Mouse (Mus musculus): ENCODE results near the gene Smyd3. TPM values are rescaled to one million over a fixed set of nuclear protein-coding genes. Genes with fewer than 3 reads are reported as not detected.

Smyd3 gene
- polyA plus RNA-seq, 1 experiment from 2014 or later: 26.3 TPM

- H3K27ac ChIP-seq (replicated peaks; ENCODE audit: low read depth, low read length): no peak overlapping the region
- no peak overlapping the region for H3K9ac ChIP-seq (replicated peaks; ENCODE audit: low read length)
- no peaks in the 10 kb centered on the region for H3K4me1 ChIP-seq (ENCODE audit: control insufficient read depth, insufficient read depth, low read length)
- no peak for ATAC-seq (replicated peaks; ENCODE audit: insufficient number of reproducible peaks, low FRiP score, low TSS enrichment, low read depth)
- no peaks in the 10 kb centered on the region for H3K36me3 ChIP-seq (replicated peaks; ENCODE audit: control insufficient read depth, insufficient read depth, low read depth, low read length)
- no peak overlapping the region for H3K4me3 ChIP-seq (ENCODE audit: low read depth, low read length)
- H3K4me2 ChIP-seq (ENCODE audit: low read depth, low read length): no peak overlapping the region
- no peaks in the 10 kb centered on the region for H3K27me3 ChIP-seq (ENCODE audit: control insufficient read depth, insufficient read depth, low read length)
- H3K9me3 ChIP-seq (replicated peaks; ENCODE audit: control insufficient read depth, low read length): no peaks in the 10 kb centered on the region
- DNase-seq (ENCODE audit: low spot score): no peak
- WGBS: 86% methylated on average over 5 of the region's 5 CpGs
These were observed 235.0 kb downstream of the Smyd3 start for GRCm38 (mm10) chr1:179282821-179283220.

GRCm38 (mm10) chr1:179281401-179282121, 236.3 kb downstream of the Smyd3 start:
- no peak for DNase-seq (ENCODE audit: low spot score)
- ATAC-seq (replicated peaks; ENCODE audit: insufficient number of reproducible peaks, low FRiP score, low TSS enrichment, low read depth): no peak
- 84% methylated on average over 13 of the region's 13 CpGs for WGBS

DNA sequence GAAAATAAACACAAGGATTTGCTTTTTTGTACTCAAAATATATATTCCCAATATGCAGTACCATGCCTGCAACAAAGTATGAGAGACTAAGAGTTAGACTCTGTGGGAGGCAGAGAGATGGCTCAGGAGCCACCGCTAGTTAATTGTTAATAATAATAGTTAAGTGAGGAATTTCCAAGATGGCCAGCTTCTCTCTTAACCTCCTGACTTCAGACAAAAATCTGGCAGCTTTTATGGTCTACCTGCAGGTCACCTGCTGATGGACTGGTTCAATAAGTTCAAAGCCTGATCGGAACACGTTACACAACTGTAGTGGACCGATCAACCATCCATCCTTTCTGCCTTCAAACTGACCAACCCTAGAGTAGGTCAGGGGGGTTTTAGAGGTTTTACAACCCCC, 238.7 kb downstream of the Smyd3 start:
- 98% methylated on average over 4 of the region's 4 CpGs for WGBS
- no peaks in the 10 kb centered on the region for H3K9me3 ChIP-seq (replicated peaks; ENCODE audit: control insufficient read depth, low read length)
- no peak overlapping the region for H3K9ac ChIP-seq (replicated peaks; ENCODE audit: low read length)
- H3K4me3 ChIP-seq (ENCODE audit: low read depth, low read length): no peak overlapping the region
- no peak overlapping the region for H3K27ac ChIP-seq (replicated peaks; ENCODE audit: low read depth, low read length)
- no peak for ATAC-seq (replicated peaks; ENCODE audit: insufficient number of reproducible peaks, low FRiP score, low TSS enrichment, low read depth)
- no peaks in the 10 kb centered on the region for H3K36me3 ChIP-seq (replicated peaks; ENCODE audit: control insufficient read depth, insufficient read depth, low read depth, low read length)
- no peaks in the 10 kb centered on the region for H3K4me1 ChIP-seq (ENCODE audit: control insufficient read depth, insufficient read depth, low read length)
- no peak for DNase-seq (ENCODE audit: low spot score)
- H3K27me3 ChIP-seq (ENCODE audit: control insufficient read depth, insufficient read depth, low read length): no peaks in the 10 kb centered on the region
- H3K4me2 ChIP-seq (ENCODE audit: low read depth, low read length): no peak overlapping the region

More at GRCm38 (mm10) chr1:179281401-179282121, 236.3 kb downstream of the Smyd3 start:
- H3K9me3 ChIP-seq (replicated peaks; ENCODE audit: control insufficient read depth, low read length): no peaks in the 10 kb centered on the region
- no peak overlapping the region for H3K27ac ChIP-seq (replicated peaks; ENCODE audit: low read depth, low read length)
- H3K9ac ChIP-seq (replicated peaks; ENCODE audit: low read length): no peak overlapping the region
- no peaks in the 10 kb centered on the region for H3K27me3 ChIP-seq (ENCODE audit: control insufficient read depth, insufficient read depth, low read length)
- H3K4me2 ChIP-seq (ENCODE audit: low read depth, low read length): no peak overlapping the region
- no peaks in the 10 kb centered on the region for H3K36me3 ChIP-seq (replicated peaks; ENCODE audit: control insufficient read depth, insufficient read depth, low read depth, low read length)
- H3K4me3 ChIP-seq (ENCODE audit: low read depth, low read length): no peak overlapping the region
- no peaks in the 10 kb centered on the region for H3K4me1 ChIP-seq (ENCODE audit: control insufficient read depth, insufficient read depth, low read length)

GRCm38 (mm10) chr1:179277346-179277745, 240.5 kb downstream of the Smyd3 start:
- H3K4me3 ChIP-seq (ENCODE audit: low read depth, low read length): no peak overlapping the region
- no peaks in the 10 kb centered on the region for H3K36me3 ChIP-seq (replicated peaks; ENCODE audit: control insufficient read depth, insufficient read depth, low read depth, low read length)
- no peak overlapping the region for H3K9ac ChIP-seq (replicated peaks; ENCODE audit: low read length)
- DNase-seq (ENCODE audit: low spot score) (no peak), ATAC-seq (replicated peaks; ENCODE audit: insufficient number of reproducible peaks, low FRiP score, low TSS enrichment, low read depth) (no peak)
- no peaks in the 10 kb centered on the region for H3K27me3 ChIP-seq (ENCODE audit: control insufficient read depth, insufficient read depth, low read length)
- no peaks in the 10 kb centered on the region for H3K4me1 ChIP-seq (ENCODE audit: control insufficient read depth, insufficient read depth, low read length)
- no peaks in the 10 kb centered on the region for H3K9me3 ChIP-seq (replicated peaks; ENCODE audit: control insufficient read depth, low read length)
- 92% methylated on average over 9 of the region's 9 CpGs for WGBS
- no peak overlapping the region for H3K4me2 ChIP-seq (ENCODE audit: low read depth, low read length)
- H3K27ac ChIP-seq (replicated peaks; ENCODE audit: low read depth, low read length): no peak overlapping the region

DNA sequence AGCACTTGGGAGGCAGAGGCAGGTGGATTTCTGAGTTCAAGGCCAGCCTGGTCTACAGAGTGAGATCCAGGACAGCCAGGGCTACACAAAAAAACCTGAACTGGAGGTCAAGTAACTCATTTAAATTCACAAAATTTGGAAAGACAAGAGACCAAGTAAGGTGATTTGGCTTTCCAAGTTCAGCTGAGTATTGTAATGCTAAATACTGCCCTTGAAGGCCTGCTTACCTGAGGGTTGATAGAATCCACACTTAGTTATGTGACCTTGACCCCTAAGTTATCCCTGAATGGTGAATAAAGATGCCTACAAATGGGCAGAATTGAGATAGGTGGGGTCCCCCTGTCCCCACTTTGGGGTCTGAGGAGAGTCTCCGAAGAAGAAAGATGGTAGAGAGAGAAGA, 241.0 kb downstream of the Smyd3 start:
- no peaks in the 10 kb centered on the region for H3K9me3 ChIP-seq (replicated peaks; ENCODE audit: control insufficient read depth, low read length)
- no peak overlapping the region for H3K27ac ChIP-seq (replicated peaks; ENCODE audit: low read depth, low read length)
- ATAC-seq (replicated peaks; ENCODE audit: insufficient number of reproducible peaks, low FRiP score, low TSS enrichment, low read depth) (no peak), DNase-seq (ENCODE audit: low spot score) (no peak)
- 94% methylated on average over 1 of the region's 1 CpGs for WGBS
- H3K4me1 ChIP-seq (ENCODE audit: control insufficient read depth, insufficient read depth, low read length): no peaks in the 10 kb centered on the region
- H3K27me3 ChIP-seq (ENCODE audit: control insufficient read depth, insufficient read depth, low read length): no peaks in the 10 kb centered on the region
- H3K9ac ChIP-seq (replicated peaks; ENCODE audit: low read length): no peak overlapping the region
- H3K4me2 ChIP-seq (ENCODE audit: low read depth, low read length): no peak overlapping the region
- no peaks in the 10 kb centered on the region for H3K36me3 ChIP-seq (replicated peaks; ENCODE audit: control insufficient read depth, insufficient read depth, low read depth, low read length)
- no peak overlapping the region for H3K4me3 ChIP-seq (ENCODE audit: low read depth, low read length)

- no peak overlapping the region for H3K27ac ChIP-seq (replicated peaks; ENCODE audit: low read depth, low read length)
- H3K9me3 ChIP-seq (replicated peaks; ENCODE audit: control insufficient read depth, low read length): peaks cover 4% of the 10 kb centered on the region
- H3K9ac ChIP-seq (replicated peaks; ENCODE audit: low read length): no peak overlapping the region
- ATAC-seq (replicated peaks; ENCODE audit: insufficient number of reproducible peaks, low FRiP score, low TSS enrichment, low read depth): no peak
- no peak overlapping the region for H3K4me3 ChIP-seq (ENCODE audit: low read depth, low read length)
- no peaks in the 10 kb centered on the region for H3K27me3 ChIP-seq (ENCODE audit: control insufficient read depth, insufficient read depth, low read length)
- 90% methylated on average over 4 of the region's 4 CpGs for WGBS
- H3K4me1 ChIP-seq (ENCODE audit: control insufficient read depth, insufficient read depth, low read length): no peaks in the 10 kb centered on the region
- DNase-seq (ENCODE audit: low spot score): no peak
- H3K4me2 ChIP-seq (ENCODE audit: low read depth, low read length): no peak overlapping the region
- no peaks in the 10 kb centered on the region for H3K36me3 ChIP-seq (replicated peaks; ENCODE audit: control insufficient read depth, insufficient read depth, low read depth, low read length)
These were observed 244.9 kb downstream of the Smyd3 start for GRCm38 (mm10) chr1:179272926-179273325.

GRCm38 (mm10) chr1:179272351-179272750, 245.5 kb downstream of the Smyd3 start:
- DNase-seq (ENCODE audit: low spot score): no peak
- no peak for ATAC-seq (replicated peaks; ENCODE audit: insufficient number of reproducible peaks, low FRiP score, low TSS enrichment, low read depth)
- H3K4me1 ChIP-seq (ENCODE audit: control insufficient read depth, insufficient read depth, low read length): no peaks in the 10 kb centered on the region
- no peak overlapping the region for H3K27ac ChIP-seq (replicated peaks; ENCODE audit: low read depth, low read length)
- no peak overlapping the region for H3K4me2 ChIP-seq (ENCODE audit: low read depth, low read length)
- peaks cover 4% of the 10 kb centered on the region for H3K9me3 ChIP-seq (replicated peaks; ENCODE audit: control insufficient read depth, low read length)
- H3K27me3 ChIP-seq (ENCODE audit: control insufficient read depth, insufficient read depth, low read length): no peaks in the 10 kb centered on the region
- H3K4me3 ChIP-seq (ENCODE audit: low read depth, low read length): no peak overlapping the region
- no peak overlapping the region for H3K9ac ChIP-seq (replicated peaks; ENCODE audit: low read length)
- H3K36me3 ChIP-seq (replicated peaks; ENCODE audit: control insufficient read depth, insufficient read depth, low read depth, low read length): no peaks in the 10 kb centered on the region

- ATAC-seq (replicated peaks; ENCODE audit: insufficient number of reproducible peaks, low FRiP score, low TSS enrichment, low read depth): no peak
- Histone ChIP-seq H3K9me3 (replicated peaks; ENCODE audit: control insufficient read depth, low read length) (peaks cover 4% of the 10 kb centered on the region), H3K9ac (replicated peaks; ENCODE audit: low read length) (no peak overlapping the region), H3K36me3 (replicated peaks; ENCODE audit: control insufficient read depth, insufficient read depth, low read depth, low read length) (no peaks in the 10 kb centered on the region), H3K27ac (replicated peaks; ENCODE audit: low read depth, low read length) (no peak overlapping the region), H3K4me2 (ENCODE audit: low read depth, low read length) (no peak overlapping the region), H3K4me1 (ENCODE audit: control insufficient read depth, insufficient read depth, low read length) (no peaks in the 10 kb centered on the region), H3K4me3 (ENCODE audit: low read depth, low read length) (no peak overlapping the region), H3K27me3 (ENCODE audit: control insufficient read depth, insufficient read depth, low read length) (no peaks in the 10 kb centered on the region)
- no peak for DNase-seq (ENCODE audit: low spot score)
- WGBS: 81% methylated on average over 3 of the region's 3 CpGs
These were observed 250.9 kb downstream of the Smyd3 start for GRCm38 (mm10) chr1:179266936-179267335.
